ENCODE assay signal across 14 mouse cellular contexts in genomic region chr9:48961314-48961713, GRCm38 (mm10). TPM values are rescaled to one million over a fixed set of nuclear protein-coding genes. Genes with fewer than 3 reads are reported as not detected.
DNase-seq lines count a peak whose midpoint lies in the region; ATAC-seq and TF ChIP-seq lines count a peak whose summit lies in the region.
"Had no signal": no experiment of that assay in that cellular context is flagged by ENCODE, and none has a peak within 500 bp of the region (broad histone marks: within the 10 kb centered on the region; RNA-seq: fewer than 3 reads in every experiment).

No protein-coding gene starts in this region.

- H3K27ac ChIP-seq in kidney, embryonic 16.5 days (ENCODE audit: low read length) = no peak overlapping the region
- no peak overlapping the region for H3K27ac ChIP-seq in hindbrain, embryonic 14.5 days
- H3K27ac ChIP-seq in neural tube, embryonic 13.5 days (replicated peaks) = 0 out of 2 replicates have a peak overlapping the region, but pooled peaks have one; percentile 15

- DNase-seq in kidney, adult 8-10 months = no peak
- DNase-seq in brain, embryonic 14.5 days (ENCODE audit: low read depth) = peak; percentile 16
- DNase-seq in hindbrain, embryonic 14.5 days (ENCODE audit: low spot score) = no peak
- no peak for DNase-seq in urinary bladder, postnatal 14 days (ENCODE audit: low spot score)
- no peak for DNase-seq in c-Kit-positive CD71-positive TER-119-positive erythroid progenitor cells, embryonic 14.5 days (ENCODE audit: low spot score)
- DNase-seq in layer of hippocampus, adult 8-10 months (ENCODE audit: low spot score in 2 of 2) = no peak
- DNase-seq: thymus, postnatal 4 days had no signal

- H3K4me2 ChIP-seq in kidney, embryonic 16.5 days (replicated peaks; ENCODE audit: low read depth, low read length) = peak overlapping the region; percentile 41
- H3K4me2 ChIP-seq in hindbrain, embryonic 14.5 days (replicated peaks) = peak overlapping the region; percentile 44
- H3K4me2 ChIP-seq in neural tube, embryonic 13.5 days = peak overlapping the region; percentile 39

- H3K27me3 ChIP-seq in kidney, embryonic 16.5 days (ENCODE audit: insufficient read depth, low read length) = peaks cover 8% of the 10 kb centered on the region
- no peaks in the 10 kb centered on the region for H3K27me3 ChIP-seq in hindbrain, embryonic 14.5 days (ENCODE audit: control insufficient read depth, insufficient read depth, low read length)
- peaks cover 3% of the 10 kb centered on the region; the same call in 1 of the 2 replicates for H3K27me3 ChIP-seq in neural tube, embryonic 13.5 days

- no peak for TF ChIP-seq POLR2A in brain, embryonic 14.5 days (IDR thresholded peaks at IDR 0.05; ENCODE audit: borderline replicate concordance, extremely low read depth, insufficient read depth, insufficient read length, poor library complexity, severe bottlenecking)

- H3K4me3 ChIP-seq in kidney, embryonic 16.5 days (ENCODE audit: low read length) = peak overlapping the region; percentile 22
- peak overlapping the region; percentile 9; the same call in 1 of the 2 replicates for H3K4me3 ChIP-seq in hindbrain, embryonic 14.5 days (replicated peaks; ENCODE audit: low read length)
- H3K4me3 ChIP-seq in neural tube, embryonic 13.5 days = no peak overlapping the region

- TF ChIP-seq CTCF in brain, embryonic 14.5 days (IDR thresholded peaks at IDR 0.05; ENCODE audit: borderline replicate concordance, extremely low read depth, insufficient read depth, insufficient read length) = no peak

- peaks cover 10% of the 10 kb centered on the region for H3K4me1 ChIP-seq in kidney, embryonic 16.5 days (ENCODE audit: insufficient read depth, low read length)
- peaks cover 10% of the 10 kb centered on the region; the same call in 1 of the 2 replicates for H3K4me1 ChIP-seq in hindbrain, embryonic 14.5 days (replicated peaks; ENCODE audit: control insufficient read depth, insufficient read depth, low read length)
- peaks cover 15% of the 10 kb centered on the region for H3K4me1 ChIP-seq in neural tube, embryonic 13.5 days (replicated peaks)

- no peak for ATAC-seq in kidney, embryonic 16.5 days (ENCODE audit: low FRiP score, low TSS enrichment)
- ATAC-seq in hindbrain, embryonic 14.5 days (ENCODE audit: low FRiP score) = no peak
- no peak for ATAC-seq in neural tube, embryonic 13.5 days (ENCODE audit: low read depth)
- ATAC-seq: CD4-positive, CD25-positive, alpha-beta regulatory T cell, adult 4 months had no signal

- H3K9ac ChIP-seq in kidney, embryonic 16.5 days (replicated peaks; ENCODE audit: low read length) = no peak overlapping the region; the same call in 1 of the 2 replicates
- H3K9ac ChIP-seq in hindbrain, embryonic 14.5 days = no peak overlapping the region
- 0 out of 2 replicates have a peak overlapping the region, but pooled peaks have one; percentile 9 for H3K9ac ChIP-seq in neural tube, embryonic 13.5 days

- H3K36me3 ChIP-seq in kidney, embryonic 16.5 days (ENCODE audit: insufficient read depth, low read length) = no peaks in the 10 kb centered on the region
- H3K36me3 ChIP-seq in hindbrain, embryonic 14.5 days (replicated peaks; ENCODE audit: control insufficient read depth, insufficient read depth) = no peaks in the 10 kb centered on the region
- no peaks in the 10 kb centered on the region for H3K36me3 ChIP-seq in neural tube, embryonic 13.5 days

- no peaks in the 10 kb centered on the region for H3K9me3 ChIP-seq in kidney, embryonic 16.5 days (ENCODE audit: low read length)
- no peaks in the 10 kb centered on the region for H3K9me3 ChIP-seq in hindbrain, embryonic 14.5 days (ENCODE audit: control insufficient read depth, low read length)
- no peaks in the 10 kb centered on the region for H3K9me3 ChIP-seq in neural tube, embryonic 13.5 days

- WGBS in kidney, embryonic 16.5 days = 16% methylated on average over 12 of the region's 12 CpGs
- WGBS in hindbrain, embryonic 14.5 days = 19% methylated on average over 12 of the region's 12 CpGs
- WGBS in neural tube, embryonic 13.5 days = 23% methylated on average over 12 of the region's 12 CpGs

RNA-seq across cellular contexts. Expression of gene Htr3b, which starts 3.5 kb away (rescaled TPM):
- 0.10 and 0.32 TPM in 2 replicates for polyA plus RNA-seq in kidney, embryonic 16.5 days (2015; fragmentation: Nextera tagmentation; extraction: Ambion mirVana)
- 0.14 TPM in 1 of 2 replicates, not detected in the other for polyA plus RNA-seq in brain, embryonic 14.5 days (2012; rRNA removed)
- 0.13 and 0.14 TPM in 2 replicates for polyA plus RNA-seq in hindbrain, embryonic 14.5 days (2014; fragmentation: Nextera tagmentation; extraction: Ambion mirVana)
- 0.99 and 2.5 TPM in 2 replicates for polyA plus RNA-seq in neural tube, embryonic 13.5 days (2015; fragmentation: Nextera tagmentation; extraction: Ambion mirVana)
- total RNA-seq in layer of hippocampus, adult 8-10 months (2022) = not detected
- total RNA-seq: common myeloid progenitor, adult 5-6 weeks; layer of hippocampus, postnatal 10 days; monocyte, adult 5-6 weeks had no signal
- polyA plus RNA-seq: CD4-positive, CD25-positive, alpha-beta regulatory T cell, adult 4 months; frontal cortex, adult 2 months had no signal

RNA-seq across cellular contexts. Expression of gene Usp28, which starts 23.9 kb away (rescaled TPM):
- polyA plus RNA-seq in kidney, embryonic 16.5 days (2015; fragmentation: Nextera tagmentation; extraction: Ambion mirVana) = 30.1 and 36.8 TPM in 2 replicates
- polyA plus RNA-seq in brain, embryonic 14.5 days (2012; rRNA removed) = 44.9 and 49.2 TPM in 2 replicates
- 31.7 and 36.4 TPM in 2 replicates for polyA plus RNA-seq in hindbrain, embryonic 14.5 days (2014; fragmentation: Nextera tagmentation; extraction: Ambion mirVana)
- 29.8 and 31.7 TPM in 2 replicates for polyA plus RNA-seq in neural tube, embryonic 13.5 days (2015; fragmentation: Nextera tagmentation; extraction: Ambion mirVana)
- total RNA-seq in layer of hippocampus, adult 8-10 months (2022) = 10 to 100 TPM; 35.2 to 40.7 (median 35.6) TPM

RNA-seq across cellular contexts. Expression of gene Htr3a, which starts 50.4 kb away (rescaled TPM):
- 0.78 and 0.86 TPM in 2 replicates for polyA plus RNA-seq in kidney, embryonic 16.5 days (2015; fragmentation: Nextera tagmentation; extraction: Ambion mirVana)
- polyA plus RNA-seq in brain, embryonic 14.5 days (2012; rRNA removed) = 2.5 and 3.6 TPM in 2 replicates
- polyA plus RNA-seq in hindbrain, embryonic 14.5 days (2014; fragmentation: Nextera tagmentation; extraction: Ambion mirVana) = 1.1 and 1.9 TPM in 2 replicates
- 6.5 and 9.9 TPM in 2 replicates for polyA plus RNA-seq in neural tube, embryonic 13.5 days (2015; fragmentation: Nextera tagmentation; extraction: Ambion mirVana)
- 10 to 100 TPM; 12.0 to 16.6 (median 13.9) TPM for total RNA-seq in layer of hippocampus, adult 8-10 months (2022)
- total RNA-seq: common myeloid progenitor, adult 5-6 weeks; monocyte, adult 5-6 weeks had no signal
- polyA plus RNA-seq: CD4-positive, CD25-positive, alpha-beta regulatory T cell, adult 4 months had no signal
